Mouse (Mus musculus) heart, embryonic 13.5 days (tissue): ENCODE data around the gene Spx. TPM values are rescaled to one million over a fixed set of nuclear protein-coding genes. Genes with fewer than 3 reads are reported as not detected.

ENCODE experiments used
- ATAC-seq: fragments of 200-750 bp; cut with Nextera tagmentation; 2 replicates; pipeline ENCODE4 v1.8.0; 2017; ENCODE audit warnings: moderate TSS enrichment; ENCODE audit not compliant: insufficient number of reproducible peaks, low FRiP score, low TSS enrichment; ENCODE audit errors: extremely low read depth
- H3K27ac ChIP-seq: fragments of 300-500 bp; sonication (generic); replicated peaks from 2 replicates; pipeline ENCODE4 v1.5.1; 2015; ENCODE audit warnings: moderate library complexity, mild to moderate bottlenecking, inconsistent platforms
- H3K27me3 ChIP-seq: fragments of 300-500 bp; sonication (generic); replicated peaks from 2 replicates; pipeline ENCODE4 v1.6.1; 2015; ENCODE audit warnings: mild to moderate bottlenecking, inconsistent platforms
- H3K36me3 ChIP-seq: fragments of 300-500 bp; sonication (generic); 2 replicates; pipeline ENCODE4 v1.6.1; 2015; ENCODE audit warnings: mild to moderate bottlenecking, inconsistent platforms
- H3K4me1 ChIP-seq: fragments of 300-500 bp; sonication (generic); 2 replicates; pipeline ENCODE4 v1.6.1; 2015; ENCODE audit warnings: inconsistent platforms
- H3K4me2 ChIP-seq: fragments of 300-500 bp; sonication (generic); 2 replicates; pipeline ENCODE4 v1.6.1; 2015; ENCODE audit warnings: inconsistent platforms, mild to moderate bottlenecking, moderate library complexity
- H3K4me3 ChIP-seq: fragments of 300-500 bp; sonication (generic); 2 replicates; pipeline ENCODE4 v1.5.1; 2015; ENCODE audit warnings: moderate library complexity, mild to moderate bottlenecking, inconsistent platforms
- H3K9ac ChIP-seq: fragments of 300-500 bp; sonication (generic); 2 replicates; pipeline ENCODE4 v1.6.1; 2015; ENCODE audit warnings: inconsistent platforms, mild to moderate bottlenecking, moderate library complexity
- H3K9me3 ChIP-seq: fragments of 300-500 bp; sonication (generic); 2 replicates; pipeline ENCODE4 v1.6.1; 2016; ENCODE audit warnings: inconsistent platforms
- WGBS: fragments of 180-500 bp; shearing (Covaris S2); methylation state at CpG from one replicate; pipeline ENCODE4 v1.1.7; 2015; ENCODE audit warnings: mixed read lengths; 5-methylcytosine and 5-hydroxymethylcytosine counted together
- polyA plus RNA-seq: library from polyadenylated mRNA; unstranded; fragments of >200 nt; fragmentation: Nextera tagmentation; extraction: Ambion mirVana; gene quantifications from 2 replicates; pipeline ENCODE4 v1.2.1, GENCODE M21; 2015

Spx gene
- polyA plus RNA-seq, 1 experiment from 2014 or later, result 0.59 TPM

DNA sequence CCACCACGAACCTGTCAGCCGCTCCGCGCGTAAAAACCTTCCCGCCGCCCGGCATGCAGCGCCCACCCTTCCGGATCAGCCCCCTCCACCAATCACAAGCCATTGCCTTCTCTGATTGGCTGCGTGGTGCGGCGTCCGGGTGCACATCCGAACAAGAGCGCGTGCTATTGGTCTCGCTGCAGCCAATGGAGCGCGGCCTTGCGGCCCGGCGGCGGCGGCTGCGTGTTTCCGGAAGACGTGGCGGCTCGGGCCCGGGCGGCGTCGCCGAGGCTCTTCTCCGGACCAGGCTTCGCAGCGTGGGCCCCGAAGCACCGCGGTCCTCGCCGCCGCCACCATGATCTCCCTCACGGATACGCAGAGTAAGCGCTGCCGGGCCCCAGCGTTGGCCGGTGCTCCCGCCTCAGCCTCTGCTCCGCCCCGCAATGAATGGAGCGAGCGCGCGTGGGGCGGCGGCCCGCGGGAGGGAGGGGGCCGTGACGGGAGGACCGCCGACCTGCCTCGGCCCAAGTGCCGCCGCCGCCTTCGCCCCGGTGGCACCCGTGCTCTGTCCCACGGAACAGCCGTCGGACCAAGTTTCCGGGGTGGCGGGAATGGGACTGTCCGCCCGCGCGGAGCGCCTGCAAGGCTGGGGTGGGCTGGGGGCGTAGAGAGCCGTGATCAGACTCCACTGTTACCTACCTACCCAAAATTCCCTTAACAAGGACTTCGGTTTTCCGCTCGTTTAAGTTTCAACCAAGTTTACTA, 26.1 kb upstream of the Spx start, which contains the start of the genes Recql and Golt1b:
Gene Recql, minus strand, starts transcription at position 77 of the 744 bp plus-strand sequence.
Gene Golt1b, plus strand, starts transcription at position 211 of the 744 bp plus-strand sequence.
- Histone ChIP-seq H3K36me3 (peaks cover 6% of the 10 kb centered on the region; the same call in 1 of the 2 replicates), H3K27me3 (no peaks in the 10 kb centered on the region), H3K9me3 (no peaks in the 10 kb centered on the region), H3K4me1 (peaks cover 34% of the 10 kb centered on the region), H3K9ac (peak within 1 kb of the TSS; percentile 94), H3K27ac (peak within 1 kb of the TSS; percentile 49; the same call in 1 of the 2 replicates), H3K4me3 (peak within 1 kb of the TSS; percentile 99), H3K4me2 (peak within 1 kb of the TSS; percentile 74)
- peak; percentile 99 for ATAC-seq
- under 1% methylated on average over 76 of the region's 87 CpGs for WGBS

DNA sequence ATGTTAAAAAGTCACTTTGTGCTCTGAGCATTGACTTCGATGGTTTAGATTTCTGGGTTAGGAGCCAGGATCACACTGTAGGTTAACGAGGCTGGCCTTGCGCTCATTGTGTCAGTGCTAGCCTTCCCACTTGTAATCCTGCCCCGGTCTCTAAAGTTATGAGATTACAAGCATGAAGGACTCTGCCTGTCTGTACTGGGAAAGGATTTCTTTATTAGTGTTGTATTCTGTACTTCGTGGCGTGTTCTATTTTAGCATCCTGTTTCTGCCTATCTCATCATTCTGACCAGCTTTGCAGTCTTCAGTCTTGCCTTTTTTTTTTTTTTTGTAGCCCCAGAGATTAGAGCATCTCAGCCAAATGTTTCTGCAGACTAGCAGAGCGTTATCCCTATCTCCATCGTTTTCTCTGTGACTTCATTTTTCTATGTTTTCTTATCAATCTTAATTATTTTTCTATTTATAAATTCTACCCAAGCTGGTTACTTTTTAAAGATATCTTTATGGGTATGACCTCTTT, 25.4 kb upstream of the Spx start:
- WGBS, result 14% methylated on average over 8 of the region's 8 CpGs
- Histone ChIP-seq H3K4me2 (peak overlapping the region; percentile 74), H3K27me3 (no peaks in the 10 kb centered on the region), H3K9me3 (no peaks in the 10 kb centered on the region), H3K27ac (no peak overlapping the region), H3K36me3 (peaks cover 7% of the 10 kb centered on the region), H3K4me1 (peaks cover 36% of the 10 kb centered on the region), H3K4me3 (peak overlapping the region; percentile 99), H3K9ac (peak overlapping the region; percentile 94)
- ATAC-seq, result no peak

DNA sequence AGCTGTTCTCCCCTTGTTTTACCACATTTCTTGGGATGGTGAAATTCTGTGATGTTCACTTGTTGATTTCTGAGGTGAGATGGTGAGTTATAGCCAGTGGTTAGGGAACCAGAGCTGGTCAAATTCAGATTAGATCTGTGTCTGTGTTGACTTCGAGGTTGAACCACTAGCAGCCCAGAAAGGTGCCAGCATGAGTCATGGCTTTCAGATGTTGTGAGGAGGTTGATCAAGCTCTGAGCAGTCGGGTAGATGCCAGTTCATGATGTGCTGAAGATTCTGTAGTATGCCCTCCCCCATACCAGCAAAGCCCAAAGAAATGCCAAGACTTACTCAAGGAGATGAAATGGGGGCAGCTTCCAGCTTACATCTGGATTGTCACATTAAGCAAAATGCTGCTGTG, 24.1 kb upstream of the Spx start:
- no peak overlapping the region; the same call in 1 of the 2 replicates for H3K4me2 ChIP-seq
- H3K4me3 ChIP-seq, result peak overlapping the region; percentile 13; the same call in 1 of the 2 replicates
- H3K36me3 ChIP-seq, result peaks cover 18% of the 10 kb centered on the region
- peaks cover 36% of the 10 kb centered on the region for H3K4me1 ChIP-seq
- H3K9me3 ChIP-seq, result no peaks in the 10 kb centered on the region
- H3K27me3 ChIP-seq, result no peaks in the 10 kb centered on the region
- WGBS, result 57% methylated on average over 2 of the region's 2 CpGs
- no peak overlapping the region for H3K9ac ChIP-seq
- no peak for ATAC-seq
- H3K27ac ChIP-seq, result no peak overlapping the region

DNA sequence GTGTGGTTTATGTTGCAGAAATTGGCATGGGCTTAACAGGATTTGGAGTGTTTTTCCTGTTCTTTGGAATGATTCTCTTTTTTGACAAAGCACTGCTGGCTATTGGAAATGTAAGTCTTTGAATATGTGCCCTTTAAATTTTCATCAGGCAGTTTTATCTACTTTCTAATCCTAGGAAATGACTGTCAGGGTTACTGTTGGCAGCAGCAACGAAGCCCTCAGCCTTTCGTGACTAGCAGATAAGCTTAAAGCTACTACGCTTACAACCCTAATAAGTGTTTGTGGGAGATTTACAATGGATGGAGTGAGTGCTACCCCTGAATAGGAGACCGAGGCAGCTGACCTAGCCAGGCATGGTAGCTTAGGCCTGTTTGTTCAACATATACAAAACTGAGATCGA, 20.9 kb upstream of the Spx start:
- no peak overlapping the region for H3K27ac ChIP-seq
- WGBS, result 56% methylated on average over 5 of the region's 5 CpGs
- peaks cover 30% of the 10 kb centered on the region for H3K4me1 ChIP-seq
- no peaks in the 10 kb centered on the region for H3K27me3 ChIP-seq
- peaks cover 44% of the 10 kb centered on the region for H3K36me3 ChIP-seq
- no peak overlapping the region for H3K4me2 ChIP-seq
- no peaks in the 10 kb centered on the region for H3K9me3 ChIP-seq
- ATAC-seq, result no peak
- H3K9ac ChIP-seq, result 0 out of 2 replicates have a peak overlapping the region, but pooled peaks have one; percentile 10
- no peak overlapping the region for H3K4me3 ChIP-seq

DNA sequence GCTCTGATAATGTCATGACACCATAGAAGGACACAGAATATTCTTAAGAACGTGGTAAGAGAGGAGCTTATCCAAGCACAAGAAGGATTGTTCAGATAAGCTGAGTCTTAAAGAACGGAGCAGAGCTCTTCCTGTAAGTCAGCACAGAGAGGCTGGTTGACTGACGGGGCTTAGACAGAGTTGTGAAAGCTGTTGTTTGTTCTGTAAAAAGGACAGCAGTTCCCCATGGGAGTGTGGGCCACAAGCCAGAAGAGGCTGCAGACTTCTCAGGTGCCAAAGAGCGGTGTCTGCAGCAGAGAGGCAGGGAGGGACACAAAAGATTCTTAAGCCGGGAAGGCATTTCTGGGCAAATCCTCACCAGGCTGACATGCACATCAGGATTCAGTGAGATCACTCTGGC, 18.6 kb upstream of the Spx start:
- Histone ChIP-seq H3K27me3 (no peaks in the 10 kb centered on the region), H3K4me2 (no peak overlapping the region), H3K9ac (no peak overlapping the region), H3K27ac (no peak overlapping the region), H3K4me1 (peaks cover 12% of the 10 kb centered on the region; the same call in 1 of the 2 replicates), H3K36me3 (peaks cover 43% of the 10 kb centered on the region), H3K9me3 (no peaks in the 10 kb centered on the region), H3K4me3 (no peak overlapping the region)
- no peak for ATAC-seq
- 79% methylated on average over 5 of the region's 5 CpGs for WGBS

DNA sequence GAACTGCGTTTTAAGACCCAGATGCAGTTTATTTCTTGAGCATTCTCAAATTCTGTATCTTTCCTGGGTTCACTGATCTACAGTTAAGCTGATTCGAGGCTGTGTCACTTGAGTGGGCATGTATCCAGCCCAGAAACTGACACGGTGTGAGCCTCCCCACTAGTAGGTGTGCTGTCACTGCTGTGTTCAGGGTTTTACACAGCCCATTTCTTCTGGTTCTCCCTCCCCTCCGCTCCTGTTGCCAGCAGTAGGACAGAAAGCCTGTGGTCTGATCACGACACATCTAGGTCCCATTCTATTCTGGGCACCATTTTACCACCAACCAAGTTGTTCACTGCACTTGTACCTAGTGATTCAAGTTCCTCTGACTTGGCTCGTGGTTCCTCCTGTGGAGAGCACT, 17.5 kb upstream of the Spx start:
- peaks cover 9% of the 10 kb centered on the region; the same call in 1 of the 2 replicates for H3K4me1 ChIP-seq
- no peak for ATAC-seq
- no peak overlapping the region for H3K9ac ChIP-seq
- peaks cover 49% of the 10 kb centered on the region for H3K36me3 ChIP-seq
- WGBS, result 89% methylated on average over 6 of the region's 6 CpGs
- no peak overlapping the region for H3K4me2 ChIP-seq
- H3K4me3 ChIP-seq, result no peak overlapping the region
- H3K27me3 ChIP-seq, result no peaks in the 10 kb centered on the region
- H3K9me3 ChIP-seq, result no peaks in the 10 kb centered on the region
- H3K27ac ChIP-seq, result no peak overlapping the region

DNA sequence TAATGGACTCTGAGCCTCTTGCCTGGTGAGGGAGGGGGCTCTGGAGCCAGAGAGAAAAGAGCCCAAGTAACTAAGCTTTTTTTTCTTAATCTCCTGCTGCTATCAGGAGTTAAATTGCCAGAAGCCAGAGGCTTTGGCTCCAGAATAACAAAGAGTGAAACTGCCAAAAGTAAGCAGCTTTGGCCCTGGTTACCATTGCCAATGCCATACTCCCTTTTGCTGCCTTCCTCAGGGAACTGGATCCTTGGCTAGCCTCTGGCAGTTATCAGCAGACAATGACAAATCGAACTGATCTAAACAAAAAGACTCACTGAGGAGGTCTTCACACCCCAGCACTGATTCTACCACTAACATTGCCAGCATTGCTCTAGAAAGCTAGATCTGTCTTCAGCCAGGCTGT, 2.1 kb upstream of the Spx start:
- Histone ChIP-seq H3K27ac (no peak overlapping the region), H3K9me3 (no peaks in the 10 kb centered on the region), H3K36me3 (0 out of 2 replicates have a peak, but pooled peaks cover 3% of the 10 kb centered on the region), H3K27me3 (peaks cover 39% of the 10 kb centered on the region), H3K4me3 (no peak overlapping the region), H3K9ac (no peak overlapping the region), H3K4me1 (peaks cover 11% of the 10 kb centered on the region), H3K4me2 (no peak overlapping the region)
- 27% methylated on average over 1 of the region's 1 CpGs for WGBS
- ATAC-seq, result no peak

DNA sequence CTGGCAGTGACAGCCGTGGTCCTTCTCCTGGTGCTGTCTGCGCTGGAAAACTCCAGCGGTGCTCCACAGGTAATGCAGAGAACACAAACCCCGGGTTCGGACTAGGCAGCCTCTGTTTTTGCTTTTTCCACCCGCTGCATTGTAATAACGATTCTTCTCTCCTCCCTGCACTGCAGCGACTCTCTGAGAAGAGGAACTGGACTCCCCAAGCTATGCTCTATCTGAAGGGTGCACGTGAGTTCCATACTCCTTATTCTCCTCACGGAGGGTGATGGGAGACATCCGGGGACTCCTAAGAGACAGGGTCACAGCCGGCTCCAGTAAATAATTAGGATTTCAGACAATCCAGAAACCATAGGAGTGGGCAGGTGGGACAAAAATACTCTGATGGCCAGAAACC, 604 bp downstream of the Spx start:
- Histone ChIP-seq H3K36me3 (no peaks in the 10 kb centered on the region), H3K4me1 (peaks cover 11% of the 10 kb centered on the region), H3K27me3 (peaks cover 42% of the 10 kb centered on the region), H3K4me3 (no peak overlapping the region), H3K9ac (no peak overlapping the region), H3K27ac (no peak overlapping the region), H3K9me3 (no peaks in the 10 kb centered on the region), H3K4me2 (peak overlapping the region; percentile 16; the same call in 1 of the 2 replicates)
- no peak for ATAC-seq
- WGBS, result 13% methylated on average over 12 of the region's 12 CpGs

DNA sequence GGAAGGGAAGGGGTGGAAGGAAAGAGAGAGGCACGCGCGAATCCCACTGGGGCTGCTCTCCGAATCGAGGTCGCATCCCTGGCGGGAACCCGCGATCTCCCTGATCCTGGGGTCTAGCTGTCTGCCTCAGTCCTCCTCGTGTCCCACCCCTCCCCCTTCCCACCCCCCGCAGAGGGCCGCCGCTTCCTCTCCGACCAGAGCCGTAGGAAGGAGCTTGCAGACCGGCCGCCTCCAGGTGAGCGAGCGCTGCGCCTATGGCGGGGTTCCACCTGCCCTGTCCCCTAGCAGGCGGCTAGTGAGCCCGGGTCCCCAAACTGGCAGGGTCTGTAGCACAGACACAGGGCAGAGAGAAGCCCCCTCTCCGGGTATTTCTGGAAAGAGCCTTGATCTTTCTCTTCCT, 1.4 kb downstream of the Spx start:
- Histone ChIP-seq H3K36me3 (no peaks in the 10 kb centered on the region), H3K4me2 (peak overlapping the region; percentile 63), H3K4me1 (peaks cover 11% of the 10 kb centered on the region), H3K4me3 (peak overlapping the region; percentile 39), H3K9ac (peak overlapping the region; percentile 65), H3K27ac (no peak overlapping the region), H3K9me3 (no peaks in the 10 kb centered on the region), H3K27me3 (peaks cover 42% of the 10 kb centered on the region)
- no peak for ATAC-seq
- WGBS, result under 1% methylated on average over 22 of the region's 24 CpGs

DNA sequence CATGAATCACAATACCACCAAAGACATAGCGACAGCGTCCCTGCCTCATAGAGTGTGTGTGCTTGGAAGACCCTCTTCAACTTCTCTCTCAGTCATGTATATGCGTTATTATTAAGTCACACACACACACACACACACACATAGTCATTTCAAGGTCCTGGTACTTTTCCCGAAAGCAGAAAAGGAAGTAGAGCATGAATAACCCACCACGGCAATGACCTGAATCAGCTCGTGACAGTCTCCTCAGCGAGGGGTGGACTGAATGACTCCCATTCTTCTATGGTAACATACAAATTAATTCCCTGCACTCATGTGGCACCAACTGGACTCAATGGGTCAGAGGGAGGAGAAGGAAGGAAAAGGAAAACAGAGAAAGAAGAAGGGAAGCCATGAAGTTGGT, 11.7 kb downstream of the Spx start:
- WGBS, result 80% methylated on average over 7 of the region's 7 CpGs
- Histone ChIP-seq H3K27me3 (no peaks in the 10 kb centered on the region), H3K4me1 (no peaks in the 10 kb centered on the region), H3K4me3 (no peak overlapping the region), H3K9ac (no peak overlapping the region), H3K36me3 (no peaks in the 10 kb centered on the region), H3K27ac (no peak overlapping the region), H3K4me2 (no peak overlapping the region), H3K9me3 (no peaks in the 10 kb centered on the region)
- no peak for ATAC-seq

DNA sequence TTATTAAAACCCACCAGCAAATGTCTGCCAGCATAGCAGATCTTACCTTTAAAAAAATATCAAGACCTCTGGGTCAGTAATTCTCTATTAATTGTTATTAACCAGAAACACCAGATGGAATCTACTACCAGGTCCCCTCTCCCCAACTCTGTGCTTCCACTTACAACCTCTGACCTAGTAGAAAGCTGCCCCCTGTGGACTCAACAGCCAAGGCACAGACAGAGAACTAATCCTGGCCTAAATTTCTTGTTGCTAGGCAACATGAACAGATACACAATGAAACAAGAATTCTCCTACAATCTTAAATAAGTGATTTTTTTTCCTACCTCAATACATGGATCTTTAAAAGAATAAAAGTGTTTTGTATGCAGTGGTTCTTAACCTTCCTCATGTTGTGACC, 15.8 kb downstream of the Spx start:
- no peaks in the 10 kb centered on the region for H3K9me3 ChIP-seq

More for the DNA sequence above, 15.8 kb downstream of the Spx start:
- Histone ChIP-seq H3K4me1 (no peaks in the 10 kb centered on the region), H3K4me2 (no peak overlapping the region), H3K4me3 (no peak overlapping the region), H3K27me3 (0 out of 2 replicates have a peak, but pooled peaks cover 3% of the 10 kb centered on the region), H3K36me3 (no peaks in the 10 kb centered on the region), H3K9ac (no peak overlapping the region), H3K27ac (no peak overlapping the region)
- no peak for ATAC-seq
